Mouse (Mus musculus) heart, adult 18-20 months (tissue): Measurements from ENCODE around the gene Sdk2. TPM values are rescaled to one million over a fixed set of nuclear protein-coding genes. Genes with fewer than 3 reads are reported as not detected.

Source experiments
- DNase-seq, 2 experiments: peaks; one replicate each; pipeline ENCODE4 v3.0.0; 2021 to 2022; ENCODE audit warnings: mixed read lengths in 1 of 2
- long read RNA-seq, 2 experiments: library from polyadenylated mRNA; stranded (forward); transcript quantifications; one replicate each; pipeline ENCODE4 v2.0.0; 2021
- total RNA-seq, 2 experiments: library from RNA; stranded (reverse); gene quantifications; 2 replicates each; pipeline ENCODE4 v1.2.3; 2021

Gene Sdk2
- 1 to 10 TPM; 1.7 to 1.9 TPM for total RNA-seq
- long read RNA-seq, experiment 1: 0 reads
- long read RNA-seq, experiment 2: 0 reads

DNA sequence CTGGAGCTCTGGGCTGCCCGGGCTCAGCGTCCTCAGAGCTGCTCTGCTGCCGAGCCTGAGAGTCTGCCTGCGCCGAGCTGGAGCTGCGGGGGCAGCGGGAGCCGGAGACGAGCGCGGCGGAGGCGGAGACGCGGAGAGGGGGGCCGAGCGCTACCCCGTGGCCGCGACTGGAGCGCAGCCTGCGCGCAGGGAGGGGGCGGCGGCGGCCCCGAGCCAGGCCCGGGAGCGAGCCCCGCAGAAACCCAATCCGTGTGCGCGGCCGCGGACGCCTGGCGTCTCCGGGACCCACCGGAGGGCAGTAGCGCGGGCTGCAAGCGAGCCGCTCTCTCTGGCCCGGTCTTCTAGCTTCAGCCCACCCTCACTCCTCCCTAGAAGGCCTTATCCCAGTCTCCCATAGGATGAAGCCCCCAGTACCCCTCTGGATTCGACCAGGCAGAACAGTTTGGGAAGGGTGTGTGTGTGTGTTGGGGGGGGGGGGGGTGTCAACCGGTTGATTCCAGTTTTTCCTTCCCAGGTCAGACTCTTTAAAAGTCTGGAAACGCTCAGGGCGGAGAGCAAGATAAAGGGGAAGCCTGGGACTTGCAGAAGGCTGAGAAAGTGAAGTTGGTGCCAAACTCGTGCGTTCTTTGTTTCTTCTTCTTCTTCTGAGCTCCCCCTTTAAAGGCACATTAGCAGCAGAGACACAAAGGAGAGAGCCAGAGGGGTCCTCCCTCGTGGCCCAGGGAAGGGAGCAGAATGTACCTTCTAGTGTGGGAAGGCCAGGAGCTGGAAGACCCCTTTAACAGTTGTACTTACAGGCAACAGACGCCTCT is at the start of gene Sdk2:
Gene Sdk2 (minus strand): TSS at position 96 of the 812 bp plus-strand sequence.
- DNase-seq: peak; percentile 50 to 53

DNA sequence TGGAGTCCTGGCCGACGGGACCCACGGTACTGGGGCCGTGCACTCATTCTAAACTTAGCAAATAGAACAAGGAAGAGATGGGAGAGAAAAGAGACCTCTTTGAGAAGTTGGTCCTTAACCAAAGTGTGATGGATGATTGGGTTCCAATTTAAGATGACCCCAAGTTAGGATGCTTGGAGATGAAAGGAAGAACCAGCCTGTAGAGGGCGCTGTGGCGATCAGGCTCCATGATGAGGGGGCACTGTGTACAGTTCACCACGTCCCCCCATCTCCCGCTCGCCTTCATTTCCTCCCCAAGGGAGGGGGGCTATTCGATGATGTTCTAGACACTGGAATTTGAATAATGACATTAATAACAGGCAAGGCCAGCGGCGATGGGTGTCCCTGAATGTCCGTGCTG is 48.2 kb upstream of the Sdk2 start:
- no peak for DNase-seq

DNA sequence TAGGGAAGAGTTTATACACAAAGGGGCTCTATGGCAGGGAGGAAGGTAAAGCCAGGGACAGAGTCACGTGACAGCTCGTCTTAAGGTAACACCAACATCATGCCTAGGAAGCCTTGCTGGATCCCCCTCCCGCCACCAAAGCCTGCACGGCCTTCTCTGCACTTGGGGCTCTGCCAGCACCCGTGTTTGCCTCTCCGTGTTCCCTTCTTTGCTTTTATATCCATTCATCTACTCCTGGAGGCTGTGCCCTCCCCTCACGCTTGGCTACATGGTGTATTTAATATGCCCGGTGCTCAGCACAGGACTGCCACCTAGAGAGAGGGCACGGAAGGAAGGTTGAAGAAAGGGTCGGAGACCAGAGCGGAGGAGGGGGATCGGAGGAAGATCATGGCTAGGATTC is 47.8 kb upstream of the Sdk2 start:
- DNase-seq: no peak

DNA sequence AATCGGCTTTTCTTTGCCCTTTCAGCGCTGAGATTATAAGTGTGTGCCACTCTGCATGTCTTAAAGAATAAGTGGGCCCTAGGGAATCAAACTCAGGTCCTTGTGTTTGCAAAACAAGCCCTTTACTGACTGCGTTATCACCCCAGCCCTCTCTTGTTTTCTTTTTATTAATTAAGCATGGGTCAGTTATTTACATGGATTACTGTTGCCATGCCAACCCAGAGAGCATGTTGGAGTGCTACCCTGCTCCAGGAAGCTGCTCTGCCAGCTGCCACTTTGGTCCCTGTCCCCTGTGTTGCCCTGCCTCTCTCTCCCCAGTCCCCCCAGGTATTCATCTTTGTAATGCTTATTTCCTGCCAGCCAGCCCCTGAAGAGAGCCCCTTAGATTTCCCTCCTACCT is 44.0 kb upstream of the Sdk2 start:
- no peak for DNase-seq

DNA sequence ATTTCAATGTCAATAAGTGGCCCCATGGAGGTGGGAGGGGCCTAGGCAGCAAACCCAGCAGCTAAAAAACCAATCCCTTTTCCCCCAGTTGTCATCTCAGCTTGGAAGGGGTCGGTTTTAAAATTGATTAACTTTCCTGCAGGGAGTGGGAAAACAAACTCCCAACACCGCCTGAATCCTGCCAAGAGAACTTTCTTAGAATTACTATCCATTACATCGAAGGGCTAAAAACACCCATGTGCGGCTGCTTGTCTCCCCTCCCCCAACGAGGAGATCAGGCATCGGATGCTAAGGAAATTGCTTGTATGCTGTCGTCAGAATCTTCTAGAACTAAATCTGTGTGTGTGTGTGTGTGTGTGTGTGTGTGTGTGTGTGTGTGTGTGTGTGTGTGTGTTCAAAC is 26.8 kb upstream of the Sdk2 start:
- no peak for DNase-seq

DNA sequence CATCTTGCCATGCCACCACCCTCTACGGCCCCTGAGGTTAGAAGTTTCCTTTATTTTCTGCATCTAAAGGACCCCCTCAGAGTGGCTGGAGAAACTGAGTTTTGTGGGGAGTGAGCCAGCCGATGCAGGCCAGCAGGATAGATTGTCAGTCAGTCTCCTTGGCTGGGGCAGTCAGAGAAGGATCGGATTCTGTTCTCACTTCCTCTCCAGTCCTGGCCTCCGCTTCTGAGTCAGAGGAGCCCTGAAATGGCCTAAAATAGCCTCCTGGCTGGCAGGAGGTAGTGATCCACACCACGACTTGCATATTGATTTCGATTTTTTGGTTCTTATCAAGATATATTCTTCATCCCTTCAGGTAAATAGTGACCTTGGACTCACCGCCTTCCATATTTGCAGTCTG is 26.3 kb upstream of the Sdk2 start:
- no peak for DNase-seq

DNA sequence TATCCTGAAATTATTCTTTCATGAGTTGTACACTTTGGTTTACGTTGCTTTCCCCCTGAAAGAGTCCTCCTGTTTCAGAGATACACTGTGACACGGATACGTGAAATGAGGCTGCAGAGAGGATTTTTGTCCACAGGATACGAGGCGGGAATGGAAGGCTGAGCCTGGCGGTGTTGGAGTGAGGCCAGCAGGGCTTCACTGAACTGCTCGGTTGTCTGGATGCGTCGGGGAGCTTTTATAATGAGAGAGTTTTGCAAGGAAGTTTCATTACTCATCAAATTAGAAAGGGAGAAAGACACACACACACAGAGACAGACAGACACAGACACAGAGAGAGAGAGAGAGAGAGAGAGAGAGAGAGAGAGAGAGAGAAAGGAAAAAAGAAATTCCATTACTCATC is 13.8 kb upstream of the Sdk2 start:
- no peak for DNase-seq

DNA sequence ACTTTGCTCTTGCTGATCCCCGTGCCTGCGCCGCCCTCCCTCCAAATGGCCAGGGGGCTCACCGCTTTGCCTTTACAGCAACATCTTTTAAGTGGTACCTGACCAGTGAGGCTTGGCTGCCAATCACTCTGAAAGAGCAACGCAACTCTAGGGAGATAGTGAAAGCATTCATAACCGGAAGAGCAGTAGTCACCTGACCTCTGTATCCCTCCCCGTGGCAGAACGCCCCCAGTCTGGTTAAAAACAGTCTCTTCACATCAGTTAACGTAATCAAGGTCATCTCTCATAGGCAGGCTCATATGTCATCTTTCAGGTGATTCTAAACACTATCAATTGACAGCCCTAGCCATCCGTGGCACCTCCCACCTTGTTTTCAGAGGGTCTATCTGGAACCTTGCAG is 5.8 kb upstream of the Sdk2 start:
- DNase-seq: no peak

DNA sequence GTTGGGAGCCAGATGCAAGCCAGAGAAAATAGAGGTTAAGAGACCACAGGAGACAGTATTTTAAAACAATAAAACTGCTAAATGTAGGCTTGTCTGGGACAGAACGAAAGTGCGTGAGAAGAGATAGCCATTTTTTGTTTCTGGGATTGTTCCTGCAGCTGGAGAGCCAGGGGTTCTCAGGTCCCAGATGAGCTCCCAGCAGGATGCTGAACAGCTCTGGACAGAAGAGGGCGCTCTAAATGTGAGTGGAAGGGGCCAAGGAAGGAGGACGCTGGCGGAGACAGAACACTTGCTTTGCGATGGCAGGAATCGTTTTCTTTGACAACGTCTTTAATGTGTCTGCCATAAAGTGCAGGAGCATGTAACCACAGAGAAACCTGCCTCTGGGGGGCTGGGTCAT is 5.2 kb upstream of the Sdk2 start:
- peak; percentile 30 to 45 for DNase-seq

DNA sequence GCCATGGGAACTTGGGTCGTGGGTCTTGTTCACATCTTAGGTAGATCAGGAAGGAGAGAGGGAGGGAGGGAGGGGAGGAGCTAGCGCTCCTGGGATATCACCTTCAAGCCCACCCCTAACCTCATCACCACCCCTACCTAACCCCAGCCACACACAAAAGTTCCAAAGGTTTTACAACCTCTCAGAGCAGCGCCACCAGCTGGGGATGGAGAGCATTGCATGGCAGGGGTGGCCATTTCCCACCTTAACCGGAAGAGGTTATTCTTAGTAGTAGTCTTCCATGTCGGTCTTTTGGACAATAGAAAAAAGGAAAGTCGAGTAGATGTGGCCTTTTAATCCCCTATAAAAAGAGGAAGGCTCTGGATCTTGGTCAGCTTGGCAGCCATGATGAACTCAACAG is 4.0 kb upstream of the Sdk2 start:
- no peak for DNase-seq

DNA sequence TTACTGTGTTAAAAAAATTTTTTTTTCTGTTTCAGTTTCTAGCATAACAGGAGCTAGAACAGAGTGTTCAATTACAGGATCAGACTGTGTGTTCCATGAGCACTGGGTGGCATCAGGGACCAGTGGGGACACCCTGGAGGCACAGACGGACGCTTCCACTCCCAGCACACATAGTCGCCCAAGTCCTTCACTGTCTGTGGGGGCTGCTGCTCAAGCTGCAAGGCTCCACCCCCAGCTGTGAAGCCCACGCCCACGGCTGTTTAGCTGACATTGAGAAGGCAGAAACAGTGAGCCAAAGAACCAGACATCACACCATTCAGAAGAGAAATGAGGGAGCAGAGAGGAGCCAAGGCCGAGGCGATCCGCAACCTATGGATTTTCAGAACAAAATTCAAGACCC is 3.3 kb upstream of the Sdk2 start:
- no peak for DNase-seq

DNA sequence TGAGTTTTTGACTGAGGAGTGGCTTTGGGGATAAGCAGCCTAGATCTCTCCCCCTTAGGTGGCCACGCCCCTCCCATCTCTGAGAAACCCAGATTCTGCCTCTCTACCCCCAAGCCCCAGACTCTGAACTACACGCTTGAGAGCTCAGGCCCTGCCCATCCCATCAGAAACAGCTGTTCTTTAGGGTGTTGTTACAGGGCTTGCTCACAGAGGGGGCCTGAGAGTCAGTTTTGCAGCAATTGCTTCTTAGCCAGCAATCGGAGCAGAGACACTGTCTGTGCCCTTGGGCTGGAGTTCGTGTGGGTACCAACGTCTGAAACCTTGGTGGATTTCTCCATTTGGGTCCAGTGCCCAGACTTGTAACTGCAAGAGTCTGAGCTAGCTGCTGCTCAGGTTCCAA is 1.5 kb upstream of the Sdk2 start:
- DNase-seq: peak; percentile 42 to 62

DNA sequence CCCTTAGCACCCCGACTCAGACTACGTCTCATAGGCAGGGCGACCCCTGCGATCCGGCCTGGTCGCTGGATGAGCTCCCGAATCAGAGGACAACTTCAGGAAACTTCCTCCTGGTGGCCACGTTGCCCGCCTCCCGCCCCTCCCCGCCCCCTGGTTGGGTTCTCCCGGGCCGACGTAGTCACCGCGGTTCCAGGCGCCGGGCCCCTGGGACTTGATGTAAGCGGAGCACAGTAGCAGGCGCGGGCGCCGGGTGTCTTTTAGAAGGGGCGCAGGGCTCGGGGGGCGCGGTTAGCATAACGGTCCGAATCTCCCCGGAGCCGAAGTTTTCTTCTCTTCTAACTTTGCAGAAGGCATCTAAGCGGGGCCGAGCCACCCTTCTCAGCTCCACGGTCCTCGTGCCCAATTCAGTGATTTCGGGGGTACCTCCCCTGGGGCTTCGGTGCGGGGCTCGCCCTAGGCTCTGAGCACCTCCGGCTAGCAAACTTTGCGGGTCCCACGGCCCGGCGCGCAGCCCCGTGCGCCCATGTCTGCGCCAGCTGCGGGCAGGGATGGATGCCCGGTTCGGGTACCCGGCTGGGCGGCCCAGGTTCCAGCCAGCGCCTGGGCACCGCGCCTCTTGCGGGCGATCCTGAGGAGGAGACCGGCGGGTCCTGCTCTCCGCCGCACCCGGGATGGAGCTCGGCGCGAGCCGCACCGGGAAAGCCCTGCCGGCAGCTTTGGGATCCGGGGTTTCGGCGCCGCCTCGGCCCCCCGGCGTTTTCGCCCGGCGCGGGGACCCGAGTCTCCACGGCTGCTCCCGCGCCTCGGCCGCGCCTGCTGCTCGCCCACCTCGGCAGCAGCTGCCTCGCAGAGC is 522 bp downstream of the Sdk2 start:
- peak in 1 of 2 experiments; percentile 26 for DNase-seq

DNA sequence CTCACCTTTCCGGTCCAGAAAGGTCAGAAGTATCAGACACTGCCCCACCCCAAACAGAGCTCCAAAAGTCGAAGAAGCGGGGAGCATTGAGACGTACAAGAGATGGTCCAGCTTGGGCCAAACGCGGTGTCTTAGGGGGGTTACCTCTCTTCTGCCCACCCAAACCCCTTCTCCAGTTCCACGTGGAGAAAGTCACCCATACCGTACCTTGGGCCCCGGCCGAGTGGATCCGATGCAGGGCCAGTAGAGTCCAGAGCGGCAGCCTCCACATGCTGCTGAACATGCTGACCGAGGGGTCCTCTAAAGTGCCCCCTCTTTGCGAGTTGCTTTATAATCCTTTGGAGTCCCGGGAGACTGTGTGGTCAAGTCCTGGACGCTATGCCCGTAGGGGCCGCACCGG is 1.2 kb downstream of the Sdk2 start:
- no peak for DNase-seq

DNA sequence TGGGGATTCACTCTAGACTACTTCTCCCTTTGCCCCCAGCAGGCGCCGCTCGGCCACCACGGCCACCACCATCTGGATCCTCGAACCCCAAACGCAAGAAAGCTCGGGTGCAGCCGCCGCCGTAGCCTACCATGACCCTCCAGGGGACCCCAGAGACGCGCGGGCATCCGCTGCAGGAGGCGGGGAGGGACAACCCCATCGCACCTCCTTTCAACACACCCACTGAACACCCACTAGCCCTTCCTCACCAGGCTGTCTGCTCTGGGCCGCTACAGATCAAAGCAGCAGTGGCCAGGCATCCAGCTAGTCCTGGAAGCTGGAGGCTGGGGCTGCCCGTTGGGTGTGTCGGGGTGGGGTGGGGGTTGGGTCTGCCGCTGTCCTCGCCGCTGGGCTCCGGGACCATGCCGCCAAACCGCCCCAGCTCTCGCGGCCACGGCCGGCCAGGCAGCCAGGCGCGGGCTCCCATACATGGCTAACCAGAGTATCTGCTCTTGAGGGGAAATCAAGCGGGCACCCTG is 1.9 kb downstream of the Sdk2 start:
- peak in 1 of 2 experiments; percentile 23 for DNase-seq

DNA sequence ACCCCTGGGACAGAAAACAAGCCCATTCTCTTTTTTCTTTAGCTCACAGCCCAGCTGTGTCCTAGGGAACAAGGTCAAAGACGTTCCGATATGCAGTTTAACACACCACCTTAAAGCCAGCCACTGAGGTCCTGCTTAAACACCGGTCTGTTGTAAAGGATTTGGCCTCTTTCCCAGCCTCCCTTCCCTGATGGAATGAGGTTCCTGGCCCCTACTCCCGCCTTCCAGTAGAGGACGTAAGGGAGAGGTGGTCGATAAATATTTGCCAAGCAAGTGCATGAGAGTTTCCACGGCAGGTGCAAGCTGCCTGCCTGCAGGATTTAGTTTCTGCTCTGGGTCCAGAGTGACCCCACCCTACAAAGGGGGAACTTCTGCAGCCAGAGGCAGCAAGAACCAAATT is 4.9 kb downstream of the Sdk2 start:
- no peak for DNase-seq

DNA sequence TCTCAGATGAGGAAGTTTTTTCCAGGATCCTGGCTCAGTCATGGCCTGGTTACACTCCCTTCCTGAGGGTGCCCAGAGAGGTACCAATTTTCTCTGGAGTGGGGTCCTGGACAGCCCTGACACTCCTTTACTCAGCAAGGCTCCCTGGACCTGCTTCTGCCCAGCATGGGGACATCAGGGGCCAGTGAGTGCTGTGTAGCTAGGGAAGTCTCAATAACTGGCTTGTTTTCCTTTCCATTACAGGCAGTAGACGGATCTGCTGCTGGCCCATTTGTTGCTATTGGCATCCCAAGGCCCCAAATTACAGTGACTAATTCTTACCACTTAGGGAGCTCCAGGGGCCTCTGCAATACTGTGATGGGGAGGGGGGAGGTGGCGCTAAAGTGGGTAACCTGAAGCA is 5.6 kb downstream of the Sdk2 start:
- peak in 1 of 2 experiments; percentile 20 for DNase-seq

DNA sequence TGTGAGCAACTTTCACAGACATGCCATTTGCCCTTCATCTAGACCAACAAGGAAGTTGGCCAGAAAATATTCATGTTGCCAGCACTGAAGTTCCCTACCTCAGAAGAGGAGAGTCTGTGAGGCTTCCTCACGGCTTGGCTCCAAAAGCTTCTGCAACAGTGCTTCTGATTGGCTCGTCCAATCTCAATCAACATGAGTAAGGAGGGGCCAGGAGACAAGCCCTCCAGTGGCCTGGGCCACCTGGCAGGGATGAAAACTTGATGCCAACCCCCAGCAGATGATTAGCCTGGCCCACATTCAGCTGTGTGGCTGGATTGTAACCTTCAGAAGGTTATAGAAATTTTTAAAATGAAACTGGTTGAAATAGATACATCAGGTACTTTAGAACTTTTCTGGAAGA is 10.5 kb downstream of the Sdk2 start:
- no peak for DNase-seq

DNA sequence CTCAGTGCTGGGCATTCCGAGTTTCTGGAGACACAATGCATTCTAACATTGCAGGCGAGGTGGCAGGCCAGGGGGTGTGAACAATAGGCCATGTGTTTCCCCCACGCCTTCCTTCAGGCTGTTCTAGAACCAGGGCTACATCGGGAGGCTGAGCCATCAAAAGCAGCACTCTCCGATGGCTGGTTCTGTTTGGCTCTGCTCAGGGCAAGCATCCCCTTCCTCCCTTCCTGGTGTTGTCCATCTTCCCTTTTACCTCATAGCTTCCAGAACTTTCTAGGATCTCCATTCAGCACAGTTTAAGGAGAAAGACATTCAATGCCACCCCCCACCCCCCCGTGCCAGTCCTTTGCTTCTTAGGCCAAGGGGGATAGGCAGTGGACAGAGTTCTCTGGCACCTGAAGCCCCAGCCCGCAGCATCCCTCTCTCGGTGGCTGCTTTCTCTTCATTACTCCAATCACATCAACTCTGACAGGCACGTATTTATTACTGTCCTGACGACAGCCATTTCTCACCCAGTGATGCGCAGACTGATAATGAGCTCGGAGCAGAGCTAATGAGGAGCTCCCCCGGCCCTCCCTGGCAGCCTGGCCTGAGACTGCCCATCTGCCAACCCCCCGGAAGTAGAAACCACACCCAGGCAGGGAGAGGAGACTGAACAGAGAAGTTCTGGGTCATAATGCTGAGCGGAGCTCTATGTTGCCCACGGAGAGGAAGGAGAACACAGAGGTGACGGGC is 12.1 kb downstream of the Sdk2 start:
- no peak for DNase-seq

DNA sequence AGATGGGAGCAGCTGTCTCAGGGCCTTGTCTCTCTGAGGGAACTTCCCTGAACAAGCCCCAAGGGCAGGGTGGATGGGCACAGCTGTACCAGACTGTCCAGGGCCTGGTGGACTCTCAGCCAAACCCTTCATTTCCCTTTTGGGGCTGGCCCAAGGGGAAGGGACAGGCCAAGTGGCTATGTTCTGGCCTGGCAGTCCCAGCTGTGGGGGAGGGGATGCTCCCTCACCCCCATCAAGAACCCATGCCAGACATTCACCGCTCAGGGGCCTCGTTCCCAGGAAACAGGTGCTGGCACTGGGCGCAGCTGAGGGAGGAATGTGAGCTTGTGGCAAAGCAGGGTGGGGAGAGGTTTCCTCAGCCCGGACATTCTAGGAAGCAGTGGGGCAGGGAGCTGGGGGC is 15.5 kb downstream of the Sdk2 start:
- DNase-seq: no peak

DNA sequence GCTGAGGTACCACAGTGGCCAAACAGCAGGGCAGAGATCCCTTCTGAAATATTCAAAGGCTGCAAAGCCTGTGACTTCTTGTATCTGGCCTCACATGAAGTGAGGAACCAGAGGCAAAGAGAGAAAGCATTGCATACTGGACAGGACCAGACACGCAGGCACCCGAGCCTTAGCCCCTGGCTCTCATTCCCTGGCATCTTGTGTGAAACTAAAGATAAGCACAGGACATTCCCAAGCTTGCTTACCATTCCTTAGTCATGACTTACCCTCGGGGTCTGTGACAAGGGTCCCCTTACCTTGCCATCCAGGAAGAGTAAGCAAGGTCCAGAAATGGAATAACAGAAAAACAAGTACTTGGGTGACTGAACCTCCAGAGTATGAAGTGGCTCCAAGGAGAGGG is 16.3 kb downstream of the Sdk2 start:
- DNase-seq: no peak

DNA sequence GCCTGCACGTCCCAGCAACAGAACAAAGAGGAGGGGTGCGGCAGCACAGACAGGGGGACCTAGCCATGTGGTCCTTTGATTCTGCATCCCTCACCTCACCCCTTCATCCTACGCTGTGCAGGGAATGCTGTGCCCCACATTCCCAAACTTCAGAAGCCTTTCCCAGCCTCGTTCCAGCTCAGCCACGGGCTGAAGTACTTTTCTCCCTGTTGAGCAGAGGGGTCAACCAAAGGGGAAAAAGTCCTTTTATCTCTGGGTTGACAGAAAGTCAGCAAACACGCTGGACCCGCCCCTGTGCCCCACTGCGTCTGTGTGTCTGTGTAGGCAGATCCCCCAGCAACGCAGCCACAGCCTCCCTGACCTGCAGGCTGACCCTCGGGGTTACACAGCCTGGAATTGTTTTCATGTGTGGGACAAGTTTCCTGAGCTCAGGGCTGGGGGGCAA is 18.9 kb downstream of the Sdk2 start:
- no peak for DNase-seq

DNA sequence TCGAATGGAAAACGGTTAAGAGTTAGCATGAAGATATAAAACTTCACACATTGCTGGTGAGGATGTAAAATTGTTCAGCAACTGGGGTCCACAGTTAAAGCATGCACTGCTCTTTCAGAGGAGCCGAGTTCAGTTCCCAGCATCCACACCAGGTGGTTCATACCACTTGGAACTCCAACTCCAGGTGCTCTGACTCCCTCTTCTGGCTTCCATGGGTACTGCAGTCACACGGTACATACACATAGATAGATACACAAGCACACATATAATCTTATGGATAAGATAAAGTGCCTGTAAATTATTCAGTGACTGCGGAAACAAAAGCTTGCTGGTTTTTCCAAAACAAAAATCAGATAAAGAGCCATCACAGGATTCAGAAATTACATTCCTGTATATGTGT is 19.9 kb downstream of the Sdk2 start:
- no peak for DNase-seq
